Mouse (Mus musculus) spleen, adult 2 months (tissue): Measurements from ENCODE around the gene Fanca.

Experiments used
- CTCF ChIP-seq: fragments of 200-500 bp; IDR thresholded peaks from 2 replicates; pipeline ENCODE4 v1.5.1; 2011; ENCODE audit warnings: mild to moderate bottlenecking, inconsistent platforms; ENCODE audit not compliant: insufficient read depth, insufficient read length, insufficient replicate concordance; ENCODE audit errors: extremely low read depth
- POLR2A ChIP-seq: fragments of 200-500 bp; IDR thresholded peaks from 2 replicates; pipeline ENCODE4 v1.6.1; 2011; ENCODE audit warnings: low read depth, low read length, inconsistent platforms

- TF ChIP-seq POLR2A = no peak
- no peak for TF ChIP-seq CTCF
These were observed 61.3 kb downstream of the Fanca start for GRCm38 (mm10) chr8:123257114-123257513.
